Mouse (Mus musculus) embryo, embryonic 9.5 days (tissue): ENCODE measurements around the gene Gucy2g.

Experiments used
- DNase-seq: peaks from one replicate; pipeline ENCODE4 v3.0.0-alpha.2; 2017; ENCODE audit errors: extremely low spot score

The Gucy2g gene

DNA sequence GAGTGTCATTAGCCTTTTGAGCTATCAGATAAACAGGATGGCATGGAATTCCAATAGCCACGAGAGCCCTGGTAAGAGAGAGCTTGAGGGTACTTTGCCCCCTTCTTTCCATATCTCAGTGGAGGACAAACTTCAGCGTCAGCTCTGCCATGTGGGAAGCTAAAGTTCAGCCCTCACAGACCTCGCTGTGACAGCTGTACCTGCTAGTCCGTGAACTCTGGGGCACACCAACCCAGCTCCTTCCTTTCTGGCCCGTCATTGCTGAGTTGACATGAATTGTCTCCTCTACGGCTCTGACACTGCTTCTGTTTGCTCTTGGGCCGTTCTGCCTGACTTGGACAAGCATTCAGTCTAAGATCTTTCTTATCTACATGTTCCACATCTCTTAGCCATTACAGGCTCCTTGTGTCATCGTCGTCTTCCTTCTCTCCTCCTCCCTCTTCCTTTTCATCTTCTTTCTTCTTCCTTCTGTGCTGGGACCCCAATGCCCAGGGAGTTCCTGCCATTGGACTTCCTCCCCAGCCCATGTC lies 7.0 kb upstream of the Gucy2g start:
- no peak for DNase-seq

DNA sequence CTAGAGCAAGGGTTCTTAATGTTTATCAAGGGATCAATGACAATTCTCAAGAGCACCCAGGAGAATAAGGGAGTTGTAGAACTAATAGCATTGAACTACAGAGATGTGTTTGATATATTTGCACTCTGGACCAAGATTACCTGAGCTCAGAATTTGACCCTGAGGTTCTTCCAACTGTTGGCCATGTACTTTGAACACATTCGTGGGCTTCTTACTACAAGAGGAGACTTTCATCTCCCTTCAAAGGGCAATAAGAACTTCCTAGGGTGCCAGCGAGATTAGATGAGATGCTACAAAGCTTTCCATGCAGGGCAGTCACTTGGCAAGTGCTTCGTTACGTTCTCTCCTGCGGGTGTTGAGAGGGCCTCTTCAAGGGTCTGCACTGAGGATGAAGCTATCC lies 6.5 kb upstream of the Gucy2g start:
- DNase-seq, result no peak

DNA sequence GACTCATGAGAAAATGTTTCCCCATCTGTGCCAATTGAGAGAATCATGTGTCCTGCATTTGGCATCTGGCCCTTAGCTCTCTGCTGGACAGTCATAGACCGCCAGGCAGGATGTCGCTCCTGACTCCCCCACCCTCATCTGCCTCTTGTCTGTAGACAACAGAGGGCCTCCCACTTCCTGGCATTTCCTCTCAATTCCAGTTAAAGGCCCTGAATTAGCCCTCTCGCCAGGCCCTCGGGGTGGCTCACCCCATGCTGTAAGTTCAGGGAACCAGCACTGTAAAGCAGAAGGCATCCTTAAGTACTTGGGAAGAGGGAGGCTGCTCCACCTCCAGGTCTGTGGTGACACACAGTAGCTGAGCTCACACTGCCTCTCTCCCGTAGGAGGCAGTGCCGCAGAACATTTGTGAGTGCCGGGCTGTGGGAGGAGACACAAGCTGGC lies 3.8 kb upstream of the Gucy2g start:
- peak; percentile 39 for DNase-seq

DNA sequence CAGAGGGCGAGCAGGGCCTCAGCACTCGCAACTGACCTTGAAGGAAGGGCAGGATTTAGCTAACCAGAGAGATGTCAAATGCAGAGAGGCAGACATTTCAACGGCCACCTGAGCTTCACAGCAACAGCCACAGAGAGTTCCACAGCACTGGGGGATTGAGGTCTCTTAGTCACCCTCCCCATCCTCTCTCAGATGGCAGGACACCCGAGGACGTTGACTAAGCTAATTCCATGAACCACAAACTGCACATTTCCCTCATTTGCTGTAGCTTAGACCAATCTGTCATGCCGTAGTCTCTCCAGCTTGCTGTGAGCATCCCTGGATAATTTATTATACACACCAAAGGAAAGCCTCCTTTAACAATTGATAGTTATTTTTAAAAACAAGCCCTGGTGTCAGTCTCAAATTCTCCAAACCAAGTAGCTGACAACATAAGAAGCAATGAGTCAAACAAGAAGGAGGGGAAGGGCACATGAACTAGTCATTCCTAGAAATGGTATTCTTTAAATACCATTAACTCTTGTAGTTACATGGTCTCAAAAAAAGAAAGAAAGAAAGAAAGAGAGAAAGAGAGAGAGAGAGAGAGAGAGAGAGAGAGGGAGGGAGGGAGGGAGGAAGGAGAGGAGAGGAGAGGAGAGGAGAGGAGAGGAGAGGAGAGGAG lies 1.1 kb downstream of the Gucy2g start:
- no peak for DNase-seq

DNA sequence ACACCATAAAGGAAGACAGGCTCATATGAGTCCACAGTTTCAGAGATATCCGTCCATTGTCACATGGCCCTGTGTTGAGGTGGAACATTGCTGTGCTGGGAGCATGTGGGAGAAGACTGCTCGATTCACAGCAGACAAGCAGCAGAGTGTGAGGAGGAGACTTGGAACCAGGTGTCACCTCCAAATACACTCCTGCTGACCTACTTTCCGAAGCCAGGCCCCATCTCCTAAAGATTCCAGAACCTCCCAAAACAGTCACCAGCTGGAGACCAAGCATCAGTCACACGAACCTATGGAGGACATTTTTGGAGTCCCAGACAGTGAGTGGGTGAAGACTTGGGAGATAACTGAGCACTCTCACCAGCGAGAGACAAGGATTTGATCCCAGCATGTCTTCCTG lies 4.5 kb downstream of the Gucy2g start:
- no peak for DNase-seq

DNA sequence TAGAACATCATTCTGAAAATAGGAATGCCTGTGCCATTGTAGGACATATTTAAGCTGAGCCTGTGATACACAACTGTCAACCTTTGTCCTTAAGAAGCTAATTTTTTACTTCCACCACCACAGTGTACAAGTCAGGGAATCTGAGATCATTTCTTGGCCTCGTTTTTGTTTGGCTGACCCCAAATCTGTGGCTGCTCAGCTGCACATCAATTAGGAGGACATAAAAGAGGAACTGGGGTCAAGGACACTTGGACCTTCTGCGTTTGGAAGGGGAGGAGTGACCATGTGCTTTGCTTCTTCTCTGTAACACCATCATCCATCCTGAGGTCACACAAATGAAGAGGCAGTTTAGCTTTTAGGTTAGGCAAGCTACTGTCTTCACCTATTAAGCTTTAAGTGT lies 5.0 kb downstream of the Gucy2g start:
- DNase-seq, result no peak

DNA sequence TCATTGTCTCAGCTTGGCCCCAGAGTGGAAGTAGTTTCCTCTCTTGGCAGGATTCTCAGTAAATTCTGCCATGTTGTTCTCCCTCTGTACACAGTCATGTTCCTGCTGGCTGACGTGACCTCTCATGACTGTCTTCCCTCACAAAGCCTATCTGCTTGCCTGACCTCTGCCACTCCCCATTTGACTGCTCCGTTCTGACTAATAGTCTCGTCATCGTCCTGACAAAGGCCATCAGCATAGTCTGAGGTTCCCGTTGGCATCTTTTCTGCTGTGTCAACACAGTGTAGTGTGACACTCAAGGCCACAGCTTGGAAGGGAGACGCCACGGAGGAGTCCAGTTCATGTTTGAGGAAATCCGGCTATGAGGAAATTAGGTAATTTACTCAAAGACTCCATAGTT lies 8.9 kb downstream of the Gucy2g start:
- no peak for DNase-seq

DNA sequence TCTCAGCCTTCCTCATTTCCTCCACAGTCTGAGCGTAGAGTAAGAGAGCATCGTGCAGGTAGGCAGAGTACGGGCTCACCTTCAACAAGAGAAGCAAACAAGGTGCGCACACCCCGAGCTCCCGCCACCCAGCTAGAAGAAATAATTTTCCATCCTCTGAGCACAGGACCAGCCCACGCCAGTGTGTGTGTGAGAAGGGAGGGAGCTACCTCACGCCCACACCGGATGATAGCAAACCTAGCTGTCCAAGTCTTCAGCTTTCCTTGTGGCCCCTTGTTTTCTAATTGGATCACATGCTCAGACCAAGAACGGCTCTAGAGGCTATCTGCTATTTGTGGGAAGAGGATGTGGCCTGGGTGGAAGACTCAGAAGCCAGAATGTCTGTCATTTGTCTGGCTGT lies 10.0 kb downstream of the Gucy2g start:
- no peak for DNase-seq

DNA sequence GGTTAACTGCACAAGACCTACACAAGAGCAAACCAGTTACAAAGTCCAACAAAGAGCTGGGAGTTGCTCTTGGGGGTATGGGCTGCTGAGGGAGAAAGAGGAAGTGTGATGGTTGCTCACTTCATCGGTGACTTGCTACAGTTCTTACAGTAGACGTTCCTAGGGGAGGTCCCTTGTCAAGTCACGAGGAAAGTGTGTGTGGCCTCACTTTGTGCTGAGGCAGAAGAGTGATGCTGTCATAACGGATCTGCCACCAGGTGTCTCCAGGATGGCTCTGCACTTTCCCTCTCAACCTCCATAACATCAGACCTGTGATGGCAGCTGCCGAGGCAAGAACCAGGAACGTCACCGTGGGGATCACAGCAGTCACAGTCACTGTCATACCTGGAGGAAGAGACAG lies 13.9 kb downstream of the Gucy2g start:
- DNase-seq, result no peak

DNA sequence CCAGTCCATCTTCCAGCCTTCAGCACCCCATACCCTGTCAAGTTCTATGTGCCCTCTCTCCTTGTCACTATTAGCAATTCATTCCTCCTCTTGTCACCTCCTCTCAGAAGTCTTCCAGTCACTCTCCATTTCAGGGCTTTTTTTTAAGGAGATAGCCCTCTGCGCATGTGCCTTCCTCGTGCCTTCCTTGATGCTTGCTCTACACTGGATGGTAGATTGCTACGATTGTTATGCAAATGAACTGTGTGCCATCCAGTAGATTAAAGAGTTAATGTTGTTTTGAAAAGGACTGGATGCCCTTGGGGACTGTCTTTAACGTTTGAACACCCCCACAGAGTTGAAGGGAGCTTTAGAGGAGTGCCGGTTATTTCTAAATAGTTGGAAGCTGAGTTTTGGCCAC lies 14.4 kb downstream of the Gucy2g start:
- DNase-seq, result no peak

DNA sequence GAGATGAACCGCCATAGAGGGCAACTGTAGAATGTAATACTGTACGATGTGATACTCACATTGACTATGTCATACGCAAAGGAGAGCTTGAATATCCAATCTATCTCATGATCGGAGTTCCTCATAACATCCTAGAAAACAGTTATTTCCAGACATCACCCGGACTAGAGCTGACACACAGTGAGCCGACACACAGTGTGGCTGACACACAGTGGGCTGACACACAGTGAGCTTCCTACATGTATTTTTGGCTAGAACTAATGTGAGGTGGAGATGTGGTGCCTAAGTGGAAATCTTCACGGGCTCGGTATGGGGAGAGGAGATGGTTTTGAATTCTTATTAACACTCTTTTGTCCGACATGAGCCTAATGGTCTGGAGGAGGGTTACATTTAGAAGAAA lies 18.8 kb downstream of the Gucy2g start:
- DNase-seq, result no peak

DNA sequence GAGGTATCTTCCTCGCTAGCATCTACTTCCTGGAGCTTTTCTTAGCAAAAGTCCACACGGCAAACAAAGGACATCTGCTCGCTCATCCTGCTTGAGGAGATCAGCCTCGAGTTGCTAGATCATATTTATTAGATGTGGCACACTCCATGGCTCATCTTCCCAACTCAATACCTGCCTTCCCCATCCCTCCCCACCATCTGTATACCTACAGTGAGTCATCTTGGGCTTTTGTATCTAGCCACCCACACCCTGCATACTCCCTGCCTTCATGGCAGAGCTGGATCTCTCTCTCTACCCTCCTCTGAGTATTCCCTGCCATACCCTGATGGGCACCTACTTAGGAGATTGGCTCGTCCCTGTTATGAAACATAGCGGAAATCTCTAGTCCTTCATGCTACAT lies 19.8 kb downstream of the Gucy2g start:
- DNase-seq, result no peak

DNA sequence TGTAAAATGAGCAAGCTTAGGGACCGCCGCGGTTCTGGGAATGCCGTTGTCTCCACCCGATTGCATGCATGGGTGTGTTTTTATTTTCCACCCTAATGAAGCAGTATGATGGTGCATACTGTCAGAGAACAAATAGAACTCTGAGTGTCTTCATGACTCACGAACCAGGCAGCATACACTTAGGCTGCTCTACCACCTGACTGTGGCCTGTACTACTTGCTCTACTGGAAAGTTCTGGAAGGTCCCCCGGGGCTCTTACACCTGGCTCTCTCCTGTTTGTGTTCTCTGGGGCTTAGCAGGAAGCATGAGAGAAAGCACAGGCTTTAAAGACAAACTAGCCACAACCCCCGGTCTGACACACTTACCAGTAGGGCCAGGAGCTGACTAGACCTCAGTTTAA lies 21.7 kb downstream of the Gucy2g start:
- no peak for DNase-seq

DNA sequence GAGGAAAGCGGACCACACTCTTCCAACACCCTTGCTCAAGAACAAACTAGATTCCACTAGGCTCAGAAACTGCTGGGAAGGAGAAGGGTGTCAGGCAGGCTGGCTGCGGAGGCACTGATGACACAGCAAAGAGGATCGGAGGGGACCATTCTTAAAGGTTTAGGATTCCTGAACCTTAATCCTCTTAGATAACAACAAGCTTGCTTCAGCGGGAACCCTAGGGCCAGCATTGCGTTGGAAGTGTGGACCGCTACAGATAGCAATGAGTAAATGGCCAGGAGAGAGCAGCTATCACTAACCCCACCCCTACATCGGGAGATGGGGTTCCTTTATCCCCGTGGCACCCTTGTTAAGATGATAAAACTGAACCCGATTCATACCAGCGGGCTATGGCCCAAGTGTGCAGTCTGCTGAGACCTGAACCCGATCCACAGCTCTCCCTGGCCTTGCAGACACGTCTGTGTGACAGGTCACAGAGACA lies 22.3 kb downstream of the Gucy2g start:
- no peak for DNase-seq

DNA sequence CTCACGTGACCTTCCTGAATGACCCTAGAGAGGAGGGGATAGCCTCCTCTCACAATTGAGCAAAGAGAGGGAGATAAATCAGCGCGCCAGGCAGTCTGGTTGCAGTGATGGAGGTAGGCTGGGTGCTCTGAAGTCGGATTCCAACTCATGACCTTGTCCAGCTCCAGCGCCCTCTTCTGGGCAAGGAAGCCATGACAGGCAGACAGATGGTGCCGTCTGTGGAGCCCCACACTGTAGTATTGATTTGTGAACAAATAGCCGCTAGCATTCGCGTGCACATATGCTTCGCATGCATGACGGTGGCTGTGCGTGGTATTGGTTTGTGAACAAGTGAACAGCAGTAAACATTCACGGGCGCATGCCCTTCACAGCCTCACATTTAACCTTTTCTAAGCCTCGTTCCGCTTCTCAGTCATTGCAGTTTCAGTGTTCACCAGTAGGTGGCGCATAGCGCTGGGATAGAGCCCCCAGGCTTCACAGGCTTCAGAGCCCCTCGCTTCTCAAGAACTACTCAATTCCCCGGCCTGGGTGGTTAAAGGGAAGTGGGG lies 22.8 kb downstream of the Gucy2g start:
- DNase-seq, result peak; percentile 90

DNA sequence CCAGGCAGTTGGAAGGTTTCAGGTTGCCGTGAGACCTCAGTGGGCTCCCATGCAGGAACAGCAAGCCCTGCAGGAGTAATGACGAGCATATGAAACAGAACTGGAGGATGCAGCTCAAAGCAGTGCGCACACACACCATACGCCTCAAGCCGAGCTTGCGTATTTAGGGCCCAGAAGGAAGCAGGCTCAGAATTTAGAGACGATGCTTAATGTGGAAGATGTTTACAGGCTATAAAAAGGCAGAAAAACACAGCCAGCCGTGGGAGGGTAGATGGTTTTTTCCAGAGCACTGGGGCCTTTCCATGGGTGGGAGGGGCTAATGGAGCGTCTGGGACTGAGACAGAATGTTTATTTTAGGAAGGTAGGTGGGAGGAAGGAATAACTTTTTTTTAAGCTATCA lies 23.7 kb downstream of the Gucy2g start:
- no peak for DNase-seq

DNA sequence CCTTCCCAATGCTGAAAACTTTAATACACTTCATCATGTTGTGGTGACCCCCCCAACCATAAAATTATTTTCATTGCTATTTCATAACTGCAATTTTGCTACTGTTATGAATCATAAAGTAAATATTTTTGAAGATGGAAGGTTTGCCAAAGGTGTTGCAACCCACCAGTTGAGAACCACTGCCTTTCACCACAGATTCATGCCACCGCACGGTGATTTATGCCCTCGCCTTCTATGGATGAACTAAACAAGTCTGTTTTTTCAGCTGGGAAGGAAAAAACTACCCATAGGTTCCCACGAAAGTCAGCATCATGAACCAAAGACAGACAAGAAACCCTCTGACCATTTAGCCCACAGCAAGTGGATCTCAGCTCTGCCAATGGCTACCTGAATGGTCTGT lies 24.2 kb downstream of the Gucy2g start:
- DNase-seq, result no peak

DNA sequence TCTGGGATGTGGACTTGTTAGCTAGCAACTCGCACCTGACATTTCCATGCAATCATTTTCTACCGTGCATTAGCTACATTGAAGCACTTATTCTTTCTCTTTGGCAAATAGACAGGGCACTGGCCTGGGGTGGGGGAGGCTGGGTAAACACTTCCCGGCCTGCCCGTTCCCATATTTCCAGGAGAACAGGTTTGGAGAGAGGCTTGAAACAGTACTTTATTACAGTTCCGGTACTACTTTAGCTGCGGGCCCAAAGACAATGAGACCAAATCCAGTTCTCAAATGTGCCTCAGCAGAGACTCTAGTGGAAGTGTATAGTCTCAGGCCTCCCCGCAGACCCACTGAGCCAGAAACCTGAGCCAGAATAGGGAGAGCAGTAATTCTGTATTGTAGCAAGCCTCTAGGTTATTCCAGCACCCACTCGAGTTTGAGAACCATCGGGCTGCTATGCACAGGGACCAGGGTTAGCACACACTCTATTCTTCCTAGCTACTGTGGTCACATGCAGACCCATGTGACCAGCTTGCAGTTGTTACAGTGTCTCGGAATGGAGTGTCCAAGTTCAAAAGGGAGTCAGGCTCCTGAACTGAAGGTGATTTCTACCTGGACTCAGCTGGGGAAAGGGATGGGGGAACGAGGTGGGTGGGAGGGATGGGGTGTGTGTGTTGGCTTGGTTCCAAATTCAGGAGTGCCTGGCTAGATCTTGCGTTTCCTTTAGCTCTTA lies 27.3 kb downstream of the Gucy2g start:
- no peak for DNase-seq

DNA sequence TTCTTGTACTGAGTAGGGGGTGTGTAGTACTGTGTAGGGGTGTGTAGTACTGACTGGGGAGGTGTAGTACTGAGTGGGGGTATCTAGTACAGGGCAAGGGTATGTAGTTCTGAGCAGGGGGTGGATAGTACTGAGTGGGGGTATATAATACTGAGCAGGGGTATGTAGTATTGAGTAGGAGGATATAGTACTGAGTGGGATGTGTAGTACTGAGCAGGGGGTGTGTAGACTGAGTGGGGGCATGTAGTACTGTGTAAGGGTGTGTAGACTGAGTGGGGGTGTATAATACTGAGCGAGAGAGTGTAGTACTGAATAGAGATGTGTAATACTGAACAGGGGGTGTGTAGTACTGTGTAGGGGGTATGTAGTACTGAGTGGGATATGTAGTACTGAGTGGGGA lies 29.3 kb downstream of the Gucy2g start:
- no peak for DNase-seq

DNA sequence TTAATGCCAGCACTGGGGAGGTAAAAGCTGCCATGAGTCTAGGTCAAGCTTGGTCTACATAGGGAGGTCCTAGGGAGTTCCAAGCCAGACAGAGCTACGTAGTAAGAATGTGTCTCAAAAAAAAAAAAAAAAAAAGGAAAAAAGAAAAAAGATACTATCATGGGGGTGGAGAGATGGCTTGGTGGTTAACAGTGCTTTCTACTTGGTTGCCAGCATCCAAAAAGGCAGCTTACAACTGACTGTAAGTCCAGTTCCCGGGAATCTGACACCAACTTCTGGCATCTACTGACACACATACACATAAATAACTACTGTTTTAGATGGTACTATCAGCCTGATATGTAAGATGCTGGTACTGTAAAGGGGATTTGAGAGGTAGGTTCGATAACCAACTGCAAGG lies 32.0 kb downstream of the Gucy2g start:
- no peak for DNase-seq

DNA sequence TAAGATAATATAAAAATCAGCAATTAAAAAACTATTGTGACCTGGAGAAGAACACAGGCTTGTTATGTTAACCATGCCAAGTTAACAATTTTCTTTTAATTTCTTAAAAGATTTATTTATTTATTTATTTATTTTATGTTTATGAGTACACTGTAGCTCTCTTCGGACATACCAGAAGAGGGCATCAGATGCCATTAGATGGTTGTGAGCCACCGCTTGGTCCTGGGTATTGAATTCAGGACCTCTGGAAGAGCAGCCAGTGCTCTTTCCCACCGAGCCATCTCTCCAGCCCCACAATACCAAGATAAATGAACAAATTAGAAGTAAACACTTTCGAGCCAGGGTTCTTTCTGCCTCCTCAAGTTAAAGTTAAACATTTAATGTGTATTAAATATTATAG lies 32.4 kb downstream of the Gucy2g start:
- no peak for DNase-seq

DNA sequence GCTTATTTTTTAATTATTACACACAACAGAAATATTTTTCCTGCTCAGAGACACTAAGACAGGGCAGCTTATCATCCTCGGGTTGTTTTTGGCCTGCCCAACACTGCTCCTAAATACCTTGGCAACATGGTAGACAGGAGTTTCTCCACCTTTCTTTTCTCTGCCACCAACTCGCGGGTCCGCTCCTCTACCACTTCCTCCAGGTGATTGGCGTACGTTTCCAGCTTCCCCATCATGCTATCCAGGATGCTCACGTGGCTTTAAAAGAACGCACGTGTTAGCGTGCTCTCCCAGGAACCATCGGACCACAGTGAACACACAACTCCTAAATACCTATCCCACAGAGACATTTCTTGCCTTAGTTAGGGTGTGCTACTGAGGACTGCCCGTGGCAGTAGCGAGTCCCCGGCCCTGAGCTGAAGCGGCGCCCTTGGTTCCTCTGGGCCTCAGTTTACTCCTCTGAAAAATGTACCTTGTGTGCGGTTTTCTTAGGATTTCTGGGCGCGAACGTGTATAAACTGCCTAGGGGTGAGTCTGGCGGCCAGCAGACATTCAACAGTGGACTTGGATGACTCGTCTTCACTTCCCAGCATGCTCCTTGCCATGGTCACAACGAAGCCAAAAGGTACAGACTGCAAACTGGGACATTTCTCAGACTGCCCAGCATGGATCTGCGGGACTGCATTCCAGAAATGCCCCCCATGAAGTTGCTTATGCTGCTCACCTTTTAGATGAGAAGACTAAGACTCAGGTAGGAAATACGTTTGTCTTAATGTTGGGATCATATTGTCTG lies 33.1 kb downstream of the Gucy2g start:
- DNase-seq, result no peak
